Mouse (Mus musculus) stomach, embryonic 16.5 days (tissue): ENCODE results near the gene Naa80. TPM values are rescaled to one million over a fixed set of nuclear protein-coding genes. Genes with fewer than 3 reads are reported as not detected.

Experiments used
- ATAC-seq: fragments of 200-750 bp; cut with Nextera tagmentation; 2 replicates; pipeline ENCODE4 v1.8.0; 2017; ENCODE audit warnings: moderate number of reproducible peaks, moderate TSS enrichment; ENCODE audit not compliant: insufficient read depth, low FRiP score
- H3K27ac ChIP-seq: fragments of 300-500 bp; sonication (generic); 2 replicates; pipeline ENCODE4 v1.5.1; 2014; ENCODE audit warnings: low read length
- H3K27me3 ChIP-seq: fragments of 300-500 bp; sonication (generic); 2 replicates; pipeline ENCODE4 v1.6.1; 2014; ENCODE audit warnings: low read length, control low read depth, mixed read lengths; ENCODE audit not compliant: control insufficient read depth, insufficient read depth
- H3K36me3 ChIP-seq: fragments of 300-500 bp; sonication (generic); 2 replicates; pipeline ENCODE4 v1.6.1; 2014; ENCODE audit warnings: low read length; ENCODE audit not compliant: control insufficient read depth, insufficient read depth
- H3K4me1 ChIP-seq: fragments of 300-500 bp; sonication (generic); 2 replicates; pipeline ENCODE4 v1.6.1; 2014; ENCODE audit warnings: low read length, control low read depth, mixed read lengths; ENCODE audit not compliant: control insufficient read depth, insufficient read depth
- H3K4me2 ChIP-seq: fragments of 300-500 bp; sonication (generic); 2 replicates; pipeline ENCODE4 v1.6.1; 2014; ENCODE audit warnings: low read depth, low read length, mixed read lengths
- H3K4me3 ChIP-seq: fragments of 300-500 bp; sonication (generic); replicated peaks from 2 replicates; pipeline ENCODE4 v1.5.1; 2014; ENCODE audit warnings: mild to moderate bottlenecking, low read length
- H3K9ac ChIP-seq: fragments of 300-500 bp; sonication (generic); 2 replicates; pipeline ENCODE4 v1.6.1; 2014; ENCODE audit warnings: low read length
- H3K9me3 ChIP-seq: fragments of 300-500 bp; sonication (generic); replicated peaks from 2 replicates; pipeline ENCODE4 v1.6.1; 2016; ENCODE audit warnings: low read length, control low read depth; ENCODE audit not compliant: control insufficient read depth
- WGBS: fragments of 180-500 bp; shearing (Covaris S2); extraction: QIAGEN DNeasy Blood & Tissue Kit; methylation state at CpG from one replicate; pipeline ENCODE4 v1.1.7; 2014; 5-methylcytosine and 5-hydroxymethylcytosine counted together
- polyA plus RNA-seq: library from polyadenylated mRNA; unstranded; fragments of >200 nt; fragmentation: Nextera tagmentation; extraction: Ambion mirVana; gene quantifications from 2 replicates; pipeline ENCODE4 v1.2.1, GENCODE M21; 2015

Gene Naa80
- polyA plus RNA-seq, 1 experiment from 2014 or later, result 17.4 TPM

- Histone ChIP-seq H3K4me1 (peaks cover 24% of the 10 kb centered on the region), H3K9me3 (no peaks in the 10 kb centered on the region), H3K4me3 (peak within 1 kb of the TSS; percentile 66), H3K27ac (peak within 1 kb of the TSS; percentile 64; the same call in 1 of the 2 replicates), H3K27me3 (no peaks in the 10 kb centered on the region), H3K36me3 (peaks cover 23% of the 10 kb centered on the region; the same call in 1 of the 2 replicates), H3K9ac (peak within 1 kb of the TSS; percentile 74), H3K4me2 (peak within 1 kb of the TSS; percentile 76)
- under 1% methylated on average over 46 of the region's 46 CpGs for WGBS
- ATAC-seq, result peak; percentile 91
These were observed 37.0 kb upstream of the Naa80 start, which contains the start of the genes Cyb561d2 and Nprl2 for GRCm38 (mm10) chr9:107541474-107542351. Cyb561d2 (minus strand) TSS chr9:107542193. Nprl2 (plus strand) TSS chr9:107542226.

DNA sequence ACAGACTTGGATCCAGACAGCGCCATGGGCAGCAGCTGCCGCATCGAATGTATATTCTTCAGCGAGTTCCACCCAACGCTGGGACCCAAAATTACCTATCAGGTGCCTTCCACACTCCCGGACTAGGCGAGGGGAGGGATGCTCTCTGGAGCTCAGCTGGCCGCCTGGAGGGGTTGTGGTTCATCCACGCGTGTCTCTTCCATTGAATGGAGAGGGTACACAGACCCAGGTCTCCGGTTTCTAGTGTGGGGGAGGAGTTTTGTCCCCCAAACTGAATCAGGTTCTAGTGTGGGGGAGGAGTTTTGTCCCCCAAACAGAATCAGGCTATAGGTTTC, 36.4 kb upstream of the Naa80 start:
- H3K4me1 ChIP-seq, result peaks cover 25% of the 10 kb centered on the region
- WGBS, result 2% methylated on average over 11 of the region's 11 CpGs
- H3K4me2 ChIP-seq, result peak overlapping the region; percentile 76
- peak overlapping the region; percentile 66 for H3K4me3 ChIP-seq
- ATAC-seq, result 0 out of 2 replicates have a peak, but pooled peaks have one; percentile 3
- no peaks in the 10 kb centered on the region for H3K27me3 ChIP-seq
- 0 out of 2 replicates have a peak overlapping the region, but pooled peaks have one; percentile 2 for H3K27ac ChIP-seq
- peaks cover 23% of the 10 kb centered on the region; the same call in 1 of the 2 replicates for H3K36me3 ChIP-seq
- peak overlapping the region; percentile 74 for H3K9ac ChIP-seq
- H3K9me3 ChIP-seq, result no peaks in the 10 kb centered on the region

GRCm38 (mm10) chr9:107542721-107543120, 36.0 kb upstream of the Naa80 start:
- Histone ChIP-seq H3K4me2 (peak overlapping the region; percentile 76), H3K9me3 (no peaks in the 10 kb centered on the region), H3K27ac (0 out of 2 replicates have a peak overlapping the region, but pooled peaks have one; percentile 2), H3K9ac (peak overlapping the region; percentile 74), H3K36me3 (peaks cover 23% of the 10 kb centered on the region; the same call in 1 of the 2 replicates), H3K27me3 (no peaks in the 10 kb centered on the region), H3K4me3 (peak overlapping the region; percentile 66), H3K4me1 (peaks cover 26% of the 10 kb centered on the region)
- WGBS, result 21% methylated on average over 8 of the region's 8 CpGs
- ATAC-seq, result 0 out of 2 replicates have a peak, but pooled peaks have one; percentile 9

DNA sequence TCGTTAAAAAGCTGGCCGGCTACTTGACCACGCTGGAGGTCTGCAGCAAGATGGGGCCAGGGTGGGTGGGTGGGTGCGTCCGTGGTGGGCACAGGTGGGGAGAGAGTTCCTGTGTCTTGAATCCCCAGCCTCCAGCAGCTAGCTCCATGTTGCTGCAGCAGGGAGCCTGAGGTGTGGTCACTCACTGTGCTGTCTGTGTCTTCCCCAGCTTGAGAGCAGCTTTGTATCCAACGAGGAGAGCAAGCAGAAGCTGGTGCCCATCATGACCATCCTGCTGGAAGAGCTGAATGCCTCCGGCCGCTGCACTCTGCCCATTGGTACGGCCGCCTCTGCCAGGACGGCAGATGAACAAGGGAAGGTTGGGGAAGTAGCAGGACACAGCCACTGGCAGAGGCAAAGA, 35.4 kb upstream of the Naa80 start:
- no peak overlapping the region for H3K27ac ChIP-seq
- 79% methylated on average over 11 of the region's 11 CpGs for WGBS
- no peak overlapping the region; the same call in 1 of the 2 replicates for H3K4me3 ChIP-seq
- peak overlapping the region; percentile 74; the same call in 1 of the 2 replicates for H3K9ac ChIP-seq
- no peaks in the 10 kb centered on the region for H3K9me3 ChIP-seq
- H3K27me3 ChIP-seq, result no peaks in the 10 kb centered on the region
- H3K4me1 ChIP-seq, result peaks cover 26% of the 10 kb centered on the region
- H3K36me3 ChIP-seq, result 0 out of 2 replicates have a peak, but pooled peaks cover 18% of the 10 kb centered on the region
- peak overlapping the region; percentile 76 for H3K4me2 ChIP-seq
- no peak for ATAC-seq

DNA sequence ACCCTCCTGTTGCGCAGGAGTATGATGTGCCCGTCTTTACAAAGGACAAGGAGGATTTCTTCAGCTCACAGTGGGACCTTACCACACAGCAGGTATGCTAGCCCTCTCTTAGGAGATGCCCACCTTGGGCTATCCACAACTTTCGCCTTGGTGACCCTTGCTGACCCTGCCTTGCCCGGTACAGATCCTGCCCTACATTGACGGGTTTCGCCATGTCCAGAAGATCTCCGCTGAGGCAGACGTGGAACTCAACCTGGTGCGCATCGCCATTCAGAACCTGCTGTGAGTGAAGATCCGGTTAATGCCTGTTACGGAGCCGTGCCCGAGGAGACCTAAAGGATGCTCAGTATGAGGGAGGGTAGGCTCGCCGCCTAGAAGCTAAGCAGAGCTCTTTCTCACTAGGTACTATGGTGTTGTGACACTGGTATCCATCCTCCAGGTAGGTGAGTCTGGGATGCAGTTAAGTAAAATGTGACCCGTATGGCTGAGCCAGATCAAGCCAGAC, 34.4 kb upstream of the Naa80 start:
- Histone ChIP-seq H3K27me3 (no peaks in the 10 kb centered on the region), H3K27ac (no peak overlapping the region), H3K9ac (no peak overlapping the region), H3K4me3 (no peak overlapping the region), H3K4me2 (no peak overlapping the region), H3K36me3 (0 out of 2 replicates have a peak, but pooled peaks cover 11% of the 10 kb centered on the region), H3K9me3 (no peaks in the 10 kb centered on the region), H3K4me1 (peaks cover 26% of the 10 kb centered on the region)
- ATAC-seq, result no peak
- WGBS, result 94% methylated on average over 17 of the region's 17 CpGs

DNA sequence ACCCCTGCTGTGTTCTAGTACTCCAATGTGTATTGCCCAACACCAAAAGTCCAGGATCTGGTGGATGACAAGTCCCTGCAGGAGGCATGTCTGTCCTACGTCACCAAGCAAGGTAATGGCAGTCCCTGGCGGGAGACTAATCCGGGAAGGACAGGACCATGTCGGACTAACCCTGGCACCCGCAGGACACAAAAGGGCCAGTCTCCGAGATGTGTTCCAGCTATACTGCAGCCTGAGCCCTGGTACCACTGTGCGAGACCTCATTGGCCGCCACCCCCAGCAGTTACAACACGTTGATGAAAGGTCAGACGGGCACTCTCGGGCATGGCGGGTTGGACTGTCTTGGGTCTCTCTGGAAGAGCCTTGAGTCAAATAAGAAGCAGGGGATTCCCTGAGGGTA, 34.0 kb upstream of the Naa80 start:
- 0 out of 2 replicates have a peak, but pooled peaks cover 11% of the 10 kb centered on the region for H3K36me3 ChIP-seq
- 90% methylated on average over 12 of the region's 12 CpGs for WGBS

GRCm38 (mm10) chr9:107545199-107545598, 33.5 kb upstream of the Naa80 start:
- Histone ChIP-seq H3K36me3 (0 out of 2 replicates have a peak, but pooled peaks cover 11% of the 10 kb centered on the region), H3K9me3 (no peaks in the 10 kb centered on the region), H3K27me3 (no peaks in the 10 kb centered on the region), H3K4me1 (peaks cover 26% of the 10 kb centered on the region), H3K9ac (no peak overlapping the region), H3K4me3 (no peak overlapping the region), H3K4me2 (no peak overlapping the region), H3K27ac (no peak overlapping the region)
- ATAC-seq, result no peak
- WGBS, result 88% methylated on average over 10 of the region's 10 CpGs

More for the DNA sequence above, 34.0 kb upstream of the Naa80 start:
- Histone ChIP-seq H3K9ac (no peak overlapping the region), H3K27ac (no peak overlapping the region), H3K9me3 (no peaks in the 10 kb centered on the region), H3K4me2 (no peak overlapping the region), H3K4me3 (no peak overlapping the region), H3K4me1 (peaks cover 26% of the 10 kb centered on the region), H3K27me3 (no peaks in the 10 kb centered on the region)
- no peak for ATAC-seq

DNA sequence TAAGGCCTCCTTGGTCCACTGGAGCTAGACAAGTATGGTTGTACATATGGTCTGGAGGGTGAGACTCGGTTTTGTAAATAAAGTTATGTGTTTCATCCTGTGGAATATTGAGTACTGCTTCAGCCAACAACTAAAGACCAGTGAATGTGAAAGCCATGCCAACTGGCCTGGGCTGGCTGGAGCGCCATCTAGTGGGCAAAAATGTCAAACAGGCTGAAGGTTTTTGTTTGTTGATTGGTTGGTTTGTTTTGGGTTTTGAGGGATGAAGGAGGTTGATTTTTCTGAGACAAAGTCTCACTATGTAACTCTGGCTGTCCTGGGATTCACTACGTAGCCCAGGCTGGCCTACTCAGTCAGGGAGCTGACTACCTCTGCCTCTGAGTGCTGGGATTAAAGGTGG, 33.1 kb upstream of the Naa80 start:
- WGBS, result 9% methylated on average over 3 of the region's 3 CpGs
- Histone ChIP-seq H3K4me3 (no peak overlapping the region), H3K9me3 (no peaks in the 10 kb centered on the region), H3K27ac (no peak overlapping the region), H3K36me3 (0 out of 2 replicates have a peak, but pooled peaks cover 11% of the 10 kb centered on the region), H3K9ac (no peak overlapping the region), H3K27me3 (no peaks in the 10 kb centered on the region), H3K4me2 (no peak overlapping the region), H3K4me1 (peaks cover 26% of the 10 kb centered on the region)
- no peak for ATAC-seq

GRCm38 (mm10) chr9:107547026-107547425, 31.7 kb upstream of the Naa80 start, which contains the start of gene Zmynd10:
Zmynd10 (plus strand) TSS chr9:107547298.
- peaks cover 31% of the 10 kb centered on the region for H3K4me1 ChIP-seq
- H3K36me3 ChIP-seq, result 0 out of 2 replicates have a peak, but pooled peaks cover 11% of the 10 kb centered on the region
- 0 out of 2 replicates have a peak within 1 kb of the TSS, but pooled peaks have one; percentile 23 for H3K27ac ChIP-seq
- WGBS, result 2% methylated on average over 20 of the region's 20 CpGs
- peak within 1 kb of the TSS; percentile 16 for H3K4me3 ChIP-seq
- no peaks in the 10 kb centered on the region for H3K9me3 ChIP-seq
- H3K9ac ChIP-seq, result peak within 1 kb of the TSS; percentile 44
- ATAC-seq, result peak; percentile 30; the same call in 1 of the 2 replicates
- no peaks in the 10 kb centered on the region for H3K27me3 ChIP-seq
- peak within 1 kb of the TSS; percentile 42 for H3K4me2 ChIP-seq
